Mouse (Mus musculus): ENCODE measurements around the gene Smarca2. TPM values are rescaled to one million over a fixed set of nuclear protein-coding genes. Genes with fewer than 3 reads are reported as not detected.

Gene Smarca2
- polyA plus RNA-seq, 1 experiment = 58.9 TPM

- H3K27ac ChIP-seq (ENCODE audit: insufficient read depth, low read depth, low read length) = no peak overlapping the region
- no peaks in the 10 kb centered on the region for H3K4me1 ChIP-seq (ENCODE audit: control insufficient read depth, insufficient read depth, low read length)
- no peak overlapping the region for H3K4me3 ChIP-seq (ENCODE audit: insufficient read depth, low read length)
- no peak for TF ChIP-seq POLR2A (IDR thresholded peaks at IDR 0.05; ENCODE audit: borderline replicate concordance, low read depth, low read length)
- TF ChIP-seq CTCF (IDR thresholded peaks at IDR 0.05; ENCODE audit: low read depth, low read length) = no peak
Observed at GRCm38 (mm10) chr19:26788446-26788845, 183.6 kb downstream of the Smarca2 start.

GRCm38 (mm10) chr19:26790386-26791346 is 185.8 kb downstream of the Smarca2 start:
- no peak overlapping the region for H3K27ac ChIP-seq (ENCODE audit: insufficient read depth, low read depth, low read length)
- no peaks in the 10 kb centered on the region for H3K4me1 ChIP-seq (ENCODE audit: control insufficient read depth, insufficient read depth, low read length)
- no peak overlapping the region for H3K4me3 ChIP-seq (ENCODE audit: insufficient read depth, low read length)
- TF ChIP-seq POLR2A (IDR thresholded peaks at IDR 0.05; ENCODE audit: borderline replicate concordance, low read depth, low read length) (no peak), CTCF (IDR thresholded peaks at IDR 0.05; ENCODE audit: low read depth, low read length) (no peak)

GRCm38 (mm10) chr19:26794315-26794714 is 189.5 kb downstream of the Smarca2 start:
- no peaks in the 10 kb centered on the region for H3K4me1 ChIP-seq (ENCODE audit: control insufficient read depth, insufficient read depth, low read length)
- no peak overlapping the region for H3K27ac ChIP-seq (ENCODE audit: insufficient read depth, low read depth, low read length)
- TF ChIP-seq POLR2A (IDR thresholded peaks at IDR 0.05; ENCODE audit: borderline replicate concordance, low read depth, low read length) = no peak
- TF ChIP-seq CTCF (IDR thresholded peaks at IDR 0.05; ENCODE audit: low read depth, low read length) = no peak
- no peak overlapping the region for H3K4me3 ChIP-seq (ENCODE audit: insufficient read depth, low read length)

- TF ChIP-seq CTCF (IDR thresholded peaks at IDR 0.05; ENCODE audit: low read depth, low read length) (no peak), POLR2A (IDR thresholded peaks at IDR 0.05; ENCODE audit: borderline replicate concordance, low read depth, low read length) (no peak)
- H3K4me3 ChIP-seq (ENCODE audit: insufficient read depth, low read length) = no peak overlapping the region
- no peak overlapping the region for H3K27ac ChIP-seq (ENCODE audit: insufficient read depth, low read depth, low read length)
- H3K4me1 ChIP-seq (ENCODE audit: control insufficient read depth, insufficient read depth, low read length) = no peaks in the 10 kb centered on the region
Observed at GRCm38 (mm10) chr19:26796006-26796405, 191.2 kb downstream of the Smarca2 start.

GRCm38 (mm10) chr19:26804401-26804800 is 199.6 kb downstream of the Smarca2 start:
- no peak overlapping the region for H3K4me3 ChIP-seq (ENCODE audit: insufficient read depth, low read length)
- TF ChIP-seq POLR2A (IDR thresholded peaks at IDR 0.05; ENCODE audit: borderline replicate concordance, low read depth, low read length) (no peak), CTCF (IDR thresholded peaks at IDR 0.05; ENCODE audit: low read depth, low read length) (no peak)
- H3K4me1 ChIP-seq (ENCODE audit: control insufficient read depth, insufficient read depth, low read length) = no peaks in the 10 kb centered on the region
- H3K27ac ChIP-seq (ENCODE audit: insufficient read depth, low read depth, low read length) = no peak overlapping the region

- H3K27ac ChIP-seq (ENCODE audit: insufficient read depth, low read depth, low read length) = no peak overlapping the region
- H3K4me3 ChIP-seq (ENCODE audit: insufficient read depth, low read length) = no peak overlapping the region
- H3K4me1 ChIP-seq (ENCODE audit: control insufficient read depth, insufficient read depth, low read length) = no peaks in the 10 kb centered on the region
- no peak for TF ChIP-seq CTCF (IDR thresholded peaks at IDR 0.05; ENCODE audit: low read depth, low read length)
- no peak for TF ChIP-seq POLR2A (IDR thresholded peaks at IDR 0.05; ENCODE audit: borderline replicate concordance, low read depth, low read length)
Observed at GRCm38 (mm10) chr19:26814629-26815028, 209.8 kb downstream of the Smarca2 start.

- no peak for TF ChIP-seq POLR2A (IDR thresholded peaks at IDR 0.05; ENCODE audit: borderline replicate concordance, low read depth, low read length)
- TF ChIP-seq CTCF (IDR thresholded peaks at IDR 0.05; ENCODE audit: low read depth, low read length) = no peak
- H3K4me3 ChIP-seq (ENCODE audit: insufficient read depth, low read length) = no peak overlapping the region
- no peaks in the 10 kb centered on the region for H3K4me1 ChIP-seq (ENCODE audit: control insufficient read depth, insufficient read depth, low read length)
- no peak overlapping the region for H3K27ac ChIP-seq (ENCODE audit: insufficient read depth, low read depth, low read length)
Observed at GRCm38 (mm10) chr19:26817901-26818300, 213.1 kb downstream of the Smarca2 start.

Data from bone marrow macrophage, adult 2 months (primary cell).